Mouse (Mus musculus): ENCODE measurements around the gene Tmem143. TPM values are rescaled to one million over a fixed set of nuclear protein-coding genes. Genes with fewer than 3 reads are reported as not detected.
"Not testable (repeated sequence)": the region's sequence is repeated elsewhere in the genome, so short reads cannot be mapped to it uniquely, and the experiment has no call there.

Gene Tmem143
- total RNA-seq, 2 experiments from 2014 or later = 53.2 to 62.5 TPM

DNA sequence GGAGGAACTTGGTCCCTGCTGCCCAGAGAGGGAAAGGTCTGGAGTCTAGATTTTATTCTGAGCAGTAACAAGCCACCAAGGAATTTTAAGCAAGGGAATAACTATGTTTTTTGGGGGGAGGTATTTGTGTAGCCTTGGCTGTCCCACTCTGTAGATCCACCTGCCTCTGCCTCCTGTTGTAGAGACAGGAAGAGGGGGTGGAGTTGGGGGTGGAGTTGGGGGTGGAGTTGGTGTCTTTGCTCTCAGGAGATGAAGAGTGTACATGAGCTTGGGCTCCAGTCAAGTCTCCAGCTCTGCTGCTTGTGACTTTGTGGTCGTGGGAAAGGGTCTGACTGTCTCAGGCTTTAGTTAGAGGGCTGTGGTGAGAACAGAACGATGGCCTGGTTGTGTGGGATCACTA lies 15.7 kb upstream of the Tmem143 start:
- DNase-seq = no peak

DNA sequence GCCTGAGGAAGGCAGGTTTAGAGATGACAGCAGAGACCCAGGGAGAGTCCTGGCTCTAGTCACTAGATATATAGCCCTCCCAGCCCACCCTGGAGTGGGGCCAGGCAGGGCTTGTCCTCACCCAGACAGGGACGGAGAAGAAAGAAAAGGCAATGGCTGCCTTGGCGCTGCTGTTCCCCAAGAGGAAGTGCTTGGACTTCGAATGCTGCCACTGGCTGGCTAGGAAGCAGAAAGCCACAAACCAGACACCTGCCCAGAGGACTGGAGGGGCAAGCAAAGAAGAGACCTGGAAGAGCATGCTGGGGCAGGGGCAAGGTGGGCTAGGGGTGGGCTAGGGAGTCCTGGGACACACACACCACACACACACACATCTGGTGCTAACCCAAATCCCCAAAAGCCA lies 9.5 kb upstream of the Tmem143 start:
- DNase-seq = no peak

DNA sequence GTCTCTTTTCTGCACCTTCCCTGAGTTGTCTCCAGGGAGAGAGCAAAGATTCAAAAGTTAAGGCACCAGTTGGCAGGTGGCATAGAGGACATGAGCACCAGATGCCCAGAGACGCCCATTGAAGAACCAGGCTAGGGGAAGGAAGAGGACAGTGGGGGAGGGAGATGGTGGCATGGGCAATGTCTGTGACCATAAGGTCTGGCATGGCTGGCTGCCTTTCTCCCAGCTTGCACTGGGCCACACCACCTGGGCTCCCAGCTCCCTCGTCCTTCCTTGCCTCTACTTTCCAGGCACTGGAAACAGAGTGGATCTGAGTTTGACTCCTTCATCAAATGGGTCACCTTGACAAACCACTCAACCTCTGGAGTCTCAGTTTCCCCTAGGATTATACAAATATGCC lies 4.1 kb upstream of the Tmem143 start:
- DNase-seq = no peak

DNA sequence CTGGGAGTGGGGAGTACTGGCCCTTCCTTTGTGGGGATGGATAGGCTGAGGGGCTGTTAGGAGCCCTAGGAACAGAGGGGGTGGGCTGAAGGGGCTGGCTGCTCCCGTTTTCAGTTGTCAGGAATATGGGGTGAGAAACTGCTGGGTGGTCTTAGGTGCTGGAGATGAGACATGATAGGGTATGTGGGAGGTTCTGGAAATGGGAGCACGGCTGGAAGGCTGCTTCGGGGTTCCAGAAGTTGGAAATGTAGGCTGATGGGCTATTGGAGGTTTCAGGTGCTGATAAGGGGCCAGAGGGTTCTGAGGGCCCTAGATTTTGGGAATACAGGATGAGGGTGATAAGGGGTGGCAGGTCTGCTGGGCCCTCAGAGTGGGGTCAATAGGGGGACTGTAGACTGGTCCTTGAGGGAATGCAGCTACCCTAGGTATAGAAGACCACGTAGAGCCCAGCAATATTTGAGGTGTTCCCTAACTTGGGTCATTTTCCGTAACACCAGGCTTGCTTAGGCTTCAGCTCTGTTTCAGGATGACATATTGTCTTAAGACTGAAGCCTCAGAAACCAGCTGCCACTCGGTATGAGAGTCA lies 717 bp upstream of the Tmem143 start:
- no peak for DNase-seq

DNA sequence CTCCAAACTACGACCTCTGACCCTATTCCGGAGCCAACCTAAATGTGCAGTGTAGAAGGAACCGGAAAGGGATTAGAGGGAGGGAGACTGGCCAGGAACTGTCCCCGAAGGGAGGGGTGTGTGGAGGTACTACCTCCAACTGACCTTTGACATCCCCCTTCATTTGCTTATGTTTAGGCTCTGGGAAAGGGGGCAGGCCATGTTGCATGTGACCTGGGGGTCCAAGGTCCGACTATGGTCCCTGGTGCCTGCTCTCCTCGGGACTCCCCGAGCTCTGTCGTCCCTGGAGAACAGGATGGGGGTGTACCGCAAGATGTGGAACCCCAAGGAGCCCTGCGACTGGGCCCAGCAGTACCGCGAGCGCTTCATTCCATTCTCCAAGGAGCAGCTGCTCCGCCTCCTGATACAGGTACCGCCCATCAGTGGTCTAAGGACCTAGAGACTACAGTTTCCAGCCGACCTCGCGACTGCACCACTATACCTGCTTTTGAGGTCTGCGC lies 567 bp downstream of the Tmem143 start:
- peak; percentile 45 for DNase-seq

DNA sequence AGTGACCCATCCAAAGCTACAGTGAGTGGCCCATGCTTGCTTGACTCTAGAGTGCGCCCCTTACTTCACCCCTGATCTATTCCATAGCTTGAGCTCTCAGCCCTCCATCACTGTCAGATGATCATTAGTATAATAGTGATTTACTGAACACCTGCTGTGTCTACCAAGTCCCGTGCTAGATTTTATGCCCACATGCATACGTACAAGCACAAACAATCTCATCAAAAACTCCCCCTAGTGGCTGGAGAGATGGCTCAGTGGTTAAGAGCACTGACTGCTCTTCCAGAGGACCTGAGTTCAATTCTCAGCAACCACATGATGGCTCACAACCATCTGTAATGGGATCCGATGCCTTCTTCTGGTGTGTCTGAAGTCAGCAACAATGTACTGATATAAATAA lies 1.4 kb downstream of the Tmem143 start:
- not testable (repeated sequence) for DNase-seq

DNA sequence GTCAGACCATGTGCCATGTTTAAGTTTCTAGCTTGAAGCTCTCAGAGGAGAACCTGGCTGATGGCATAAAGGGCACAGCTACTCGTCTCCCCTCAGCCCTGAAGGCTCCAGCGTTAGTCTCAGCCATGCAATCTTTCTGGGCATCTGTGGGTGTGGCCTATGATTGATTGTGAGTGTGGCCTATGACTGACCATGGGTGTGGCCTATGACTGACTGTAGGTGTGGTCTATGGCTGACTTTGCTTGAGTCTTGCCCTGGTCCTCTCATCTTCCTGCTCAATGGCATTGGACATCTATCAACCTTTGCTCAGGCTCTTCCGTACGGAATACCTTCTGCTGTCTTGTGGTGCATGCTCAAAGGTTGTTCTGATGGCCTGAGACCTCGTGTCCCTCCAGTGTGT lies 4.8 kb downstream of the Tmem143 start:
- no peak for DNase-seq

DNA sequence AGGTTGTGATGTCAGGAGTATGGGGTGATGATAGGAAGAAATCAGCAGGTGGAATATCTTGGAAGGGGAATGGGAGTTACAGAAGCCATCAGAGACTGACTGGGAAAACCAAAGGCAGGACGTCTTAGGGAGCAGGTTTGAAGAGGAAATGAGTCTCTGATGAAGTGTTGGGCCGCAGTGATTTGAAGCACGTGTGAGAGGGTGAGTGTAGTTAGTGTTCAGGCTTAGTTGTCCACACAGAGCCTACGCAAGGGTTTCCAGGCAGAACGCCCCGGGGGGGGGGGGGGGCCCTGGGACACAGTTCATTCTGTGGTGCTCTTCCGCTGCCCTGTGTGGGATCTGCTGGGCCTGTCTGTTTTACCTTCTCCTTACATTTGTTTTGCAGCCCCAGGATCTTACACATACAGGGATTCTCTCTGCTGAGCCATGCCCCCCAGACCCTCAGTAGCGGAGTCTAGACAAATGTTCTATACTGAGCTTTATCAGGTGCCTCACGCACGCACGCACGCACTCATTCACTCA lies 5.8 kb downstream of the Tmem143 start:
- DNase-seq = no peak

DNA sequence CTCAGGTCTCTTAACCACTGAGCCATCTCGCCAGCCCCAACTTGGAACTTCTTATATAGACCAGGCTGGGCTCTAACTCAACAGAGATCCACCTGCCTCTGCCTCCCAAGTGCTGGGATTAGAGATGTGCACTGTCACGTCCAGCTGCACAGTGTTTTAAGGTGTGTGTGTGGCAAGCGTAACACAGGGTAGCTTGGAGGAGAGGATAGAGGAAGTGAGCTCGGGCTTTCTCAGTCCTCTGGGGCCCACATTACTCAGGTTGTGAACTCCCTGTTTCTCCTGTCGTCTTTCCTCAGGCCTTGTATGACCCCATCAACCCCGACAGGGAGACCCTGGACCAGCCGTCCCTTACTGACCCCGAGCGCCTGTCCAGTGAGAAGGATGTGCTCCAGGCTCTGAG lies 9.9 kb downstream of the Tmem143 start:
- DNase-seq = no peak

DNA sequence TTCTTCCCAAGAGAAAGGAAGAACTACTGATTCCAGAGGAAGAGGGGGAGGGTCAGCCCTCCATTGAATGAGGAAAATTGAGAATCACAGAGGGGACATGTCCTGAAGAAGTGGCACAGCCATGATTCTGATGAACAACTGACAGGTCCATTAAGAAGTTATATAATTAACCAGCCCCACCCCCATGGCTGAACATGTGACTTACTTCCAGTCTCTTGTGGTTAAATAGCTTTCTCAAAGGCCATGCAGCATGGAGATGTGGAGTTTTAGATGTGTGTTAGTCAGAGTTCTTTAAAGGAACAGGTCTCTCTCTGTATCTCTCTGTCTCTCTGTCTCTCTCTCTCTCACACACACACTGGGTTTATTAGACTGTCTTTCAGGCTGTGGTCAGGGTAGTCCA lies 11.6 kb downstream of the Tmem143 start:
- no peak for DNase-seq

DNA sequence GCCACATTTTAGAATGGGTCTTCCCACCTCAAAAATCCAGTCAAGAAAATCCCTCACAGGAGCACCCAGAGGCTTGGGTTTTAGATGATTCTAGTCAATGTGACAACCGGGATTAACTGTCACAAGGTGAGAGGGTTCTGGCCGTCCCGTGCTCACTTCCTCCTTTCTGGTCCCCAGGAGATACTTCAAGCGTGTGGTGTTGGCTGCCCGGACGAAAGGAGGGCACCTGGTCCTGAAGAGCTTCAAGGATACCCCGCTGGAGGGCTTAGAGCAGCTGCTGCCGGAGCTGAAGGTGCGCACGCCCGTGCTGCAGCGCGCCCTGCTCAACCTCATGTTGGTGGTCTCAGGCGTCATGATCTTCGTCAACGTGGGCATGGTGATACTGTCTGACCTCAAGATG lies 12.4 kb downstream of the Tmem143 start:
- DNase-seq = no peak

DNA sequence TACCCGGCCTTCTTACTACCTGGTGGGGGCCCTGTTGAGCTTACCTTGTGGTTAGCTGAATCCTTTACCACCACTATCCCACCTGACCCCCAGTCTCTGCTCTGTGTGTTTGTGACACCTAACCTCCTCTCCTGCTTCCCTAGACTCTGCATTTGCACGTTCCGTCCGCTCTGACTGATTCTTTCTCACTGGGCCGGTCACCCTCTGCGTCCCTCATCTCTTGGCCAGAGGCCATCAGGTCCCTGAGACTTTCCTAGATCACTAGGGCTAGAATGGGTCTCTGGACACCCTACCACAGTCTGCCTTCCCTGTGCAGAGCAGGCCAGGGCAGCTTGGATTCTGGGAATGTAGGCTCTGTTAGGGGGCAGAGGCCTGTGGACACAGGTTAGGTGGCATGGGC lies 17.3 kb downstream of the Tmem143 start:
- DNase-seq = no peak

DNA sequence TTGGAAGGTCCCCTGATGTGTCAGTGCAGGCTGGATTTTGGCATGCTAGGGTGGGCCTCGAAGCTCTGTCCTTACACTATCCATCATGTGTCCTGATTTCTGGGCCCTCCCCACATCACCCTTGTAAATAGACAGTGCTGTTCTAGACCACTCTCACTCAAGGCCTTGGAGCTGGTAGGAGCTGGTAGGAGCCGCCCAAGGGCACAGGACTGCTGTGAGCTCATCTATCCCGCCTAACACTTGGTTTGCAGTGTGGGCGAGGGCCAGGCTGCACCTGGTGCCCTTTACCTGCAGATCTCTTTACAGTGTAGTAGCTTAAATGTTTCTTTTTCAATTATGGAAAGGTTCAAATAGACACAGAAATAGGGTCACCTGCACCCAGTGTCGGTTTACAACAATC lies 18.3 kb downstream of the Tmem143 start:
- no peak for DNase-seq

DNA sequence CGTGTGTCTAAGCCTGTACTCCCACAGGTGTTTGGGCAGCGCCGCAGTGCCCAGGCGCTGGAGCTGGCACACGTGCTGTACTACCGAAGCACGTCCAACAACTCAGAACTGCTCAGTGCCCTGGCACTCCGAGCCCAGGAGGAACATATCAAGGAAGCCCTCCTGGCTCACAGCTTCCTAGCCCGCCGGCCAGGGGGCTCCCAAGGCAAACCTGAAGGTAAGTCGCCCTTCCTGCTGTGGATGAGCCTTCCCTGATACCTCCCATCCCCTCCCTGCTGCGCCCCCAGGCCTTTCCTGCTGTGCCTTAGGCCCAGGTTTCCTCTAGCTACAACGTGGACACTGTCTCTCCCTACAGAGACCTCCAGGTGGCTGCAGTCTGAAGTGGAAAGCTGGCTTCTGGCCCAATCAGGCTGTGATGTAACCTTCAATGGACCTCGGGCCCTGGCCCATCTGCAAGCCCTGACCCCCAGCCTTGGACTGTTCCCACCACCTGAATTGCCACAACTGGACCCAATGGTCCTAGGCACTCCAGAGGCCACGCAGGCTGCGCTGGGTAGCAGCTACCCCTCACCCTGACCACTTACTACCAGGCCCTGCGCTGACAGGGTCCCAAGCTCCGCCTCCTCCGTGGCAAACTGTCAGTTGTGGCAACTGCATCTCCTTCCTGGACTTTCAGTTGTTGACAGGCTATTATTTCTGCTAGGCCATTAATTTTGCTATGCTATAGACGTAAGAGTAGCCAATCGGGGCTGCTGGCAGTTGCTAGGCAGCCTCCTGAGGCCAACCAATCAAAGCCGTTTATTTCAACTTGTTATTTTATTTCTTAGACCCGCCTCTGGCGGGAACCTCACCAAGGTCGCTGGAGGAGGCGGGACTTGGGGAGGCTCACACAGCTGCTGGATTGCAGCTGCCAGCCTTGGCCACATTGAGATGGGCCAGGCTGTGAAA lies 19.6 kb downstream of the Tmem143 start:
- peak; percentile 87 for DNase-seq

DNA sequence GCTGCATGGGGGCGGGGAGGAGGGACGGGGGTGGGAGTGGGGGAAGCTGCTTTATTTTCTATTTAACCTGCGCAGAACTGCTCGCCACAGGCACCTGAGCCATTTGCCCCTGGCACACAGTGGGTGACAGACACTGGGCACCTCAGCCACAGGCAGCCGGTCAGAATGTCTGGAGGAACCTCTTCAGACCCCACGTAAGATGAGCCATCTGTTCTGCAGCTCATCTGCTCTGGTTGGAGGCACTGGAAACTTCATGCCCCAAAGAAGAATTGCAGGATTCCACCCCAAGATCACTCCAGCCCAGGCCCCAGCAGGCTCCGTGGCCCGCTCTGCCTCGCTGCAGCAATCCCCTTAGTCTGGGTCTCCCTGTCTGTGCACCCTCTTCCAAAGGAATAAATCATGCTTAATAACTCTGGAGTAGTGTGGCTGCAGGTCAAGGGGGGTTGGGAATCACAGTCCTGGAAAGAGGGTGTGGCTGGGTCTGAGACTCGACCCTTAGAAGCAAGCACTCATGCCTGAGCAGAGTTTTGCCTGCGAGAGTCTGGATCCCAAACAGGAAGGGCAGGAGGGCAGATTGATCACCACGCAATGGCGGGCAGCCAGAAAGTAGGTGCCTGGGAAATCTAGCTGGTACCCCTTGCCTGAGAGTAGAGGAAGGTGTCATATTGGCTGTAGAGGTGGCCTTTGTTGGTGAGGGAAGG lies 20.4 kb downstream of the Tmem143 start:
- DNase-seq = no peak

DNA sequence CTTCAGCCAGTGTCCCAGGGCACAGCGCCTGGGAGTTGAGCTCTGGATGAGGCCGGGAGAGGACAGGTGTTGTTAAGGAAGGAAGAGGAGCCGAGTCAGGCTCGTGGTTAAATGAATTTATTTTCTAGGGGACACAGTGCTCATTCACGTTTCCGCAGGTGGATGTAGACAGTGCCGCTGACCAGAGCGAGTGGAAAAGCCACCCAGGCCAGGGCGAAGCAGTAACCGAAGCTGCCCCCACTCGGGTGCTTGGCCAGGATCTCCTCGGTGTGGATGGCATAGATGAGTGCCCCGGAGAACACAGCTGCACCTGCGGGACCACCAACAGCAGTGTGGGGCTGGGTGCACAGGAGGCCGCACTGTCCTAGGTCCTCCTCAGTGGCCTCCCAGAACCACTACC lies 21.2 kb downstream of the Tmem143 start:
- DNase-seq = no peak

DNA sequence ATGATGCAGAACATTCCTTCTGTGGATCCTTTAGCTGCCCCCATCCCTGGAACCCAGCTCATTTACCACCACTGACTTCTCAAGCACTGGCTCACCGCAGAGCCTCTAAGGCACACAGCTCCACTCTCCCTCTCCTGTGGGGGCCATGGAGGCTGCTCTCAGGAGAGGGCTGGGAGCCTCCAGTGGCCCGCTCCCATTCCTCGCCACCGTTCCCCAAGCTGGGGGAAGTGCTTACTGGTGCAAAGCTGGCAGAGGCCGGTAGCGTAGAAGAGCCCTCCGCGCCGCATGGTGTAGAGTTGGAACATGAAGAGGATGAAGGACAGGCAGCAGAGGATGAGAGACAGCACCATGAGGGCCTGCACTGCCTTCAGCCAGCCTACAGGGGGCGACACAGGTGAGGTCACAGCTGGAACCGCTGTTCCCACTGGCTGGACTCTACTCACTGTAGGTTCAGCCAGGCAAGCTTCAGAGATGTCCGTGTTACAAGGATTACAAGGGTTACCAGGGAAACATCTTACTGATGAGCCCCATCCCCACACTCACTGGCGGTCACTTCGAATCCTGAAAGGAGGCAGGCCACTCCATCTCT lies 22.4 kb downstream of the Tmem143 start:
- DNase-seq = no peak

DNA sequence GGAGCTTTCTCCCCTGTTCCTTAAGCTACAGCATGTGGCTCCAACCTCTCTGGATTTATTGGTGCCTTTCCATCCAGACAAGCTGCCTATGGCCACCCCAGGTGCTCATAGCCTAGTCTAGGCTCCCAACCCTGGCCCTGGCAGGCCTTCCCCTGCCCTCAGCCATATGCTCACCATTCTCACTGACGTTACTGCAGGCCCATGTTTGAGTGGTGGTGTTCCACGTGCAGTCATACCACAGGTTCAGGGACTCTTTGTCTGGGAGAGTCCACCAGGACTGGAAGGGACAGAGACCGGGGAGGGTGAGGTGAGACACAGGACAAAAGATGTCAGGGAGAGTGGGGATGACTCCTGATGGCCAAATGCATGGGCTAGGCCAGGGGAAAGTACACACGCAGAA lies 23.0 kb downstream of the Tmem143 start:
- no peak for DNase-seq

DNA sequence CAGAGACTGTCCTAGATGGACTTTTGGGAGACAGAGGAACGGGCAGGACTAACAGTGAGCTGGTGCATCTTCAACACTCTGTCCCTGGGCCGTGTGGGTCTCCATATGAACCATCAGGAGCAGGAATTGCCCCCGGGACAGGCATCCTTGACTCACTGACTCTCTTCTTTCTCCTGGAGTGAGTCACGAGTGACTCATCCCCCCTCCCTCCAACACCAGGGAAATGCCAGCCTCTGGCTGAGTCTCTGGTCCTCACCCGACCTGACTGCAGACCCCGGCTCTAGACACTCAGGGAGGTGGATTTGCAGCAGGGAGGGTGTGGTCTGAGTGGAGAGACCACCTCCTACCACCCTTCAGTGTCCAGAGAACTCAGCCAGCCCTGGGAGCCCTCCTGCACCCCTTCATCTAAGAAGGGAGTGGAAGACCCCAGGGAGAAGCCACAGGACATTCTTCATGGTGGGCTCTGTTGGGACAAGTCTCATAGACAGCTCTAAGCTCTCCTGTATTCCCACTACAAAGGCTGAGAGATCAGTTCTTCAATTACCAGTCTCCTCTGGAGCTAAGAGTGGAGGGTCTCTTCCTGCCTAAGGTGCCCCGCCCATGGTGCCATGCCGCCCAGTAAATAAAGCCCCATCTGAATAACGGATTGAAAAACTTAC lies 24.0 kb downstream of the Tmem143 start:
- DNase-seq = peak; percentile 33

DNA sequence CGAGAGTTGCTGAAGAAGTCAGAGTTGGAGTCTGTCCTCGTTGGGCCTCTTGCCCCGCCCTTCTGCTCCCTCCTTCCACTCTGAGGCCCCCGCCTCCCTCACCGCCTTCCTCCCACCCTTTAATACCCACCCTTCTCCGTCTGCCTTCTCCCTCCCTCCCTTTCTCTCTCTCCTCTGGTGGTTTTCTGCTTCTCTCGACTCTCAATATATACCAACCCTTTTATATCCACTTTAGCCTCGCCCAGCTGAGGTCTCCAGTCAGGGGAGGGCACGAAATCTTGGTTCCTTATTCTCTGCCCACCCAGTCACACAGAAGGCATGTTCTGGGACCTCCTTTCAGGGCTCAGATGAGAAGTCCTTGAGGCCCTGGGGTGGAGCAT lies 24.5 kb downstream of the Tmem143 start, which contains the start of gene Emp3:
Gene Emp3 (minus strand): TSS at position 163 of the 380 bp plus-strand sequence.
- peak; percentile 70 for DNase-seq

DNA sequence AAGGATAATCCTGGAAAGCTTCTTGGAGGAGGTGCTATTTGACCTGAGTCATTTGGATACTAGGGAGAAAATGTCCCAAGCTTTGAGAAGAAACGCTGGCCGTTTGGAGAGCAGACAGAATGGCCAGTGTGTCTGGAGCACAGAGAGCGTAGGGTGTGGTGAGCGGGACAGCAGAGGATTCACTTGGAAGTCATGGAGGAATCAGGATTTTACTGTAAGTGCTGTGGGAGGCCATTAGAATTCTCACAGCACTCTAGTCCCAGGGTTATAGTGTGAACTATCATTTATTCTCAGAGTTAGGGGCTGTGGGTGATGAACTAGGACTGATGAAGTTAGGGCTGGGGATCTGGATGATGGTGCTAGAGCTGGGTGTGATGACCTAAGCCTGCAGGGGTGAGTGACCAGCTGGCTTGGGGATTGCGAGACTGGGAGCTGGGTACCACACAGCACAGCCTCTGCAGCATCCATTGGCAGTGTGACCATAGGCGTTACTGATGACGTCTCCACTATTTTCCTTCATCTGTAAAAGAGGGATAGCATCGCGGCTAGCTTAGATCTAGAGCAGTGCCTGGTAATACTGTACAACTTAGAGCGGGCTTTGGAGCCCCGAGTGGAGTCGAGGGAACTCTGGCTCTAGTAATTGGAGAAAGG lies 25.3 kb downstream of the Tmem143 start:
- no peak for DNase-seq

Data from gastrocnemius, postnatal 25 days (tissue).